Mouse (Mus musculus): ENCODE results near the gene Sun2.

Sun2 gene

DNA sequence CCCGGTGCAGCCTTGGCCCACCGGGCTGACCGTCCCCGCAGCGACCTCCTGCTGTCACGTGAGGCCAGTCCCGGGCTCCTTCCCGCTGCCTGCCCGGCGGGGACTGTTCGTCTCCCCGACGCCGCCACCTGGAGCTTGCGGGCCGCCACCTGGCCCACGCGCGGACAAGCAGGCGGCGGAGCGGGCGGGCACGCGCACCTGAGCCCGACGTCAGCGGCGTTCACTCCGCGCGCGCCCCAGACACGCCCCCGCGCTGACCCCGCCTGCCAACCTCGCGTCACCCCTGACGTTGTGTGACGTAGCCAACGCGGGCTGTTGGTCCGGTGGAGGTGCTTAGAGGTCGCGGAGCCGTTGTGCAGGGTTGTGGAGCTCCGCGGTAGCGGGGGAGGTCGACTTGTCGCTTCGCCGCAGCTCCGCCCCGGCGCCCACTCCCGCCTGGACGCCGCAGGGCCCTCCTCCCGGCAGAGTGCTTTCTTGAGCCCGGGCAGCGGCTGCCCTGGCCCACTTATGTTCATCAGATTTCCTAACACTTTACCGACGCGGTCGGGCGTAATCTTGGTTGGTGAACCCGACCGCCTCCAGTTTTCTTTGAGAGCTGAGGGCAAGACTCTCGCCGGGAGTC lies 54.6 kb downstream of the Sun2 start, which contains the start of gene Josd1:
Josd1 (minus strand) TSS at position 274 of the 622 bp plus-strand sequence.
- DNase-seq (ENCODE audit: extremely low read depth, low read depth) = peak; percentile 91

GRCm38 (mm10) chr15:79687175-79687574 lies 55.2 kb downstream of the Sun2 start:
- no peak for DNase-seq (ENCODE audit: extremely low read depth, low read depth)

- no peak for DNase-seq (ENCODE audit: extremely low read depth, low read depth)
Measured at GRCm38 (mm10) chr15:79686046-79686869, 56.1 kb downstream of the Sun2 start.

DNA sequence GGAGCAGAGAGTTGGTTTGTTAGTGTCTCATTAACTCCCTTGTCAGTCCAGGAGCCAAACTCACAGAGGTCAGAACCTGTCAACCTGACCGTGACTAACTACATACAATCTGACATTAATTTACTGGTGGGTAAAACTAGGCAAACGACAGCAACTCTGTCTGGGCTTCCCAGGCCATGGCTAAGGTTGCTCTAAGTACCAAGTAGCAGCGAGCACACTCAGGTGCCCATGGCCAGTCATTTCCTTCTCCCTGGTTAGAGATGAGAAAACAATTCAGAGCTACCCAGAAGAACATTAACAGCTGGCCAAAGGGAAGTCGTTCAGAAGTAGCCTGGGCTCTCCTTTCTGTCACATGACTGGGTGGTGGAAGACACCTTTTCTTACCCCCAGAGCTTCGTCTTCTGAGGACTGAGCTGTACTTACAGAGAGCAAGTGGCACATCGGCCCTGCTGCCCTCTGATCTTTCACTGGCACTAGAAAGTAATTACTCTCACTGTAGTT lies 57.1 kb downstream of the Sun2 start:
- no peak for DNase-seq (ENCODE audit: extremely low read depth, low read depth)

GRCm38 (mm10) chr15:79684616-79685015 lies 57.7 kb downstream of the Sun2 start:
- DNase-seq (ENCODE audit: extremely low read depth, low read depth) = no peak

DNA sequence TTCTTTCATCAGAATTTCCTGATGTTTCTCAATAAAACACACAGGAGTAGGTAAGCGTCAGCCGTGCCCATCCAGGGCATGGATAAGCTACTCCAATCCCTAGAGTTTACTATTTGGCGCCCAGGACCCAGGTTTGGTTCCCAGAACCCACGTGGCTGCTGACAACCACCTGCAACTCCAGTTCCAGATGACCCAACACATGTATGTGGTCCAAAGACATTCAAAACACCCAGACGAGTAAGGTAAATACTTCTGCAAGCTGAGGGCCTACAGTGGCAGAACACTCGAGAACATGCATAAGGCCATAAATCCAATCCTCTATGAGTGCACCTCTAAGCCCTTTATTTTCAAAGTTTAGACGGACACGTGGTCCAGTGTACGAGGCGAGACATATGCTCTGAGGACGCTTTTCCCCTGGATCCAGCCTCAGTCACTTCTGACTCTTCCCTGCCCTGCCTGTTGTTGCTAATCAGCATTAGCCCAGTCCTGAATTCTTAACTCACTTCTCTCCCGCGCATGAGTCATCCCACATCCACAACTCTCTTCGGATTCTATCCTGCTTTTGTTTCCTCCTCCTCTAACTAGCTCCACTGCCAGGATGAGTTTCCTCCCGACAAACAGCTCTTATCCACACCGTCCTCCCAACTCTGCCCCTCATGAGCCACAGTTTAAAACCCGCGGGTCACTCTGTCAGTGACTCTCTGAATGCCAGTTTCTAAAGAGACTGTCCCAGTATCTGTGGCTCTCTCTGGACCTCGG lies 58.5 kb downstream of the Sun2 start:
- no peak for DNase-seq (ENCODE audit: extremely low read depth, low read depth)

DNA sequence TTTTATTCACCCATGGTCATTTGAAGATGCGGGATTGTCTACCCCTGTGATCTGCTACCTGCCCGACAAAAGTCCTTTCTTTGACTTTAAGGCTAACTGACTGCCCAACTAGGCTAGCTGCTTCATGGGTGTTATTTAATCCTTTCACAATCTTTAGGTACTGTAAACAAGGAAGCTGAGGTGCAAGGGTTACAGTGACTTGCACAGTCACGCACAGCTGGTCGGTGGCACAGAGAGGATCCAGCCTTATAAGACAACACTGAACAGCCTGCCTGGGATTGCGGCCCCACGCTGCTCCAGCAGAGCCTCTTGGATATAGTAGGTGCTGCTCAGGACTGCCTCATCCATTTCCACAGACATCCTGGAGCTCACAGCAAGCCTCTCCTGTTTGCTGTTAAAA lies 59.2 kb downstream of the Sun2 start:
- DNase-seq (ENCODE audit: extremely low read depth, low read depth) = no peak

GRCm38 (mm10) chr15:79681973-79682372 lies 60.4 kb downstream of the Sun2 start:
- DNase-seq (ENCODE audit: extremely low read depth, low read depth) = no peak

DNA sequence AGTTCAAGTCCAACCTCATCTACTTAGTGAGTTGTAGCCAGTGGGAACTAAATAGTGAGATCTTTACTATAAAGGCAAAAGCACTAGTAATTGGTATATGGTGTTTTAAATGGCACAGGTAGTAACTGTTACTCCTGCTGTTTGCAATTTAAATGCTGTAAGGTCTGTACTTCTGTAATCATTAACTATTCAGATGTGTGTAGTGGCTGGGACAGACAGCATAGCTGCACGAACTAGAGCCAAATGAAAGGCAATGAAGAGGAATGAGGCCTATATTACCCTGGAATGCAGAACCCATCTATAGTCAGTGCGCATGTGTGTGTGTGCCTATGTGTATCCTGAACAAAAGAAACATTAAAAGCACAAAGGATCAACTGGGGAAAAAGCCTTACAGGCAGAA lies 64.4 kb downstream of the Sun2 start:
- DNase-seq (ENCODE audit: extremely low read depth, low read depth) = no peak

Measured in MEL-GATA-1-ER (cell line).